Mouse (Mus musculus) stomach, embryonic 14.5 days (tissue): ENCODE measurements around the gene Armc12. TPM values are rescaled to one million over a fixed set of nuclear protein-coding genes. Genes with fewer than 3 reads are reported as not detected.

ENCODE experiments used
- ATAC-seq: fragments of 200-750 bp; cut with Nextera tagmentation; 2 replicates; pipeline ENCODE4 v1.8.0; 2017; ENCODE audit warnings: low read depth, moderate TSS enrichment; ENCODE audit not compliant: insufficient number of reproducible peaks, insufficient read depth, low FRiP score
- H3K27ac ChIP-seq: fragments of 300-500 bp; sonication (generic); 2 replicates; pipeline ENCODE4 v1.5.1; 2014; ENCODE audit warnings: mild to moderate bottlenecking, low read length, moderate library complexity, mixed read lengths
- H3K27me3 ChIP-seq: fragments of 300-500 bp; sonication (generic); 2 replicates; pipeline ENCODE4 v1.6.1; 2014; ENCODE audit warnings: low read length, control low read depth, mixed read lengths; ENCODE audit not compliant: control insufficient read depth, insufficient read depth
- H3K36me3 ChIP-seq: fragments of 300-500 bp; sonication (generic); 2 replicates; pipeline ENCODE4 v1.6.1; 2014; ENCODE audit warnings: mild to moderate bottlenecking, control low read depth, low read length, moderate library complexity, mixed read lengths; ENCODE audit not compliant: control insufficient read depth, insufficient read depth
- H3K4me1 ChIP-seq: fragments of 300-500 bp; sonication (generic); 2 replicates; pipeline ENCODE4 v1.6.1; 2014; ENCODE audit warnings: low read length, control low read depth, mixed read lengths; ENCODE audit not compliant: control insufficient read depth, insufficient read depth
- H3K4me2 ChIP-seq: fragments of 300-500 bp; sonication (generic); replicated peaks from 2 replicates; pipeline ENCODE4 v1.6.1; 2014; ENCODE audit warnings: low read depth, low read length, control low read depth
- H3K4me3 ChIP-seq: fragments of 300-500 bp; sonication (generic); 2 replicates; pipeline ENCODE4 v1.5.1; 2014; ENCODE audit warnings: low read depth, low read length, control low read depth
- H3K9ac ChIP-seq: fragments of 300-500 bp; sonication (generic); replicated peaks from 2 replicates; pipeline ENCODE4 v1.6.1; 2014; ENCODE audit warnings: low read depth, mild to moderate bottlenecking, control low read depth, low read length, moderate library complexity, mixed read lengths
- H3K9me3 ChIP-seq: fragments of 300-500 bp; sonication (generic); 2 replicates; pipeline ENCODE4 v1.6.1; 2016; ENCODE audit warnings: low read depth, low read length, control low read depth; ENCODE audit not compliant: control insufficient read depth
- WGBS: fragments of 180-500 bp; shearing (Covaris S2); extraction: QIAGEN DNeasy Blood & Tissue Kit; methylation state at CpG from one replicate; pipeline ENCODE4 v1.1.7; 2014; 5-methylcytosine and 5-hydroxymethylcytosine counted together
- polyA plus RNA-seq: library from polyadenylated mRNA; unstranded; fragments of >200 nt; fragmentation: Nextera tagmentation; extraction: Ambion mirVana; gene quantifications from 2 replicates; pipeline ENCODE4 v1.2.1, GENCODE M21; 2014

The Armc12 gene
- polyA plus RNA-seq, 1 experiment from 2014 or later, result not detected

DNA sequence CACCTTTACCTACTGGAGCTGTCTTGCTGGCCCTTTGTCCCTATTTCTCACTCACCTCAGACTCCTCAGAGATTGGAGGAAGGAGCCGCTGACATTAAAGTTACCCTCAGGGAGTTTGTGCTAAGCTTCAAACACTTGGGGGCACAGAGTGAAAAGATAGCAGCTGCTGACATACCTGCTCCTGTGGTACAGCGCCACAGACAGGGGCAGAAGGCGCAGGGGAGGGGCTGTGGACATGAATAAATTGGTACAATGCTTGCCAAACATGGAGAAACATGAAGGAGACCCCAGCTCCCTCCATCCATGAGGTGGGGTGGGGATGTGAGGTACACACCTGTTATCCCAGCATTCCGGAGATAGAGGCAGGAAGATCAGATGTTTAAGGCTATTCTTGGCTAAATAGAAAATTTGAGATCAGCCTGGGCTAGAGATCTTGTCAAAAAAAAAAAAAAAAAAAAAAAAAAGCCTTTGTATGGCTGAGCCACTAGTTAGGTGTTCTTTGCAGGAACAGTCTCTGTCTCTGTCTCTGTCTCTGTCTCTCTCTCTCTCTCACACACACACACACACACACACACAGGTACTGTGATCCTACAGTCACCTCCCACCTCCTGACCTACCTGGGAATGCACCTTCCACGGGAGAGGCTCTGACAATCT lies 9.4 kb upstream of the Armc12 start:
- Histone ChIP-seq H3K9me3 (no peaks in the 10 kb centered on the region), H3K27me3 (no peaks in the 10 kb centered on the region), H3K27ac (no peak overlapping the region), H3K4me2 (no peak overlapping the region), H3K4me3 (no peak overlapping the region), H3K4me1 (peaks cover 18% of the 10 kb centered on the region; the same call in 1 of the 2 replicates), H3K9ac (no peak overlapping the region), H3K36me3 (no peaks in the 10 kb centered on the region)
- no peak for ATAC-seq
- 57% methylated on average over 5 of the region's 5 CpGs for WGBS

DNA sequence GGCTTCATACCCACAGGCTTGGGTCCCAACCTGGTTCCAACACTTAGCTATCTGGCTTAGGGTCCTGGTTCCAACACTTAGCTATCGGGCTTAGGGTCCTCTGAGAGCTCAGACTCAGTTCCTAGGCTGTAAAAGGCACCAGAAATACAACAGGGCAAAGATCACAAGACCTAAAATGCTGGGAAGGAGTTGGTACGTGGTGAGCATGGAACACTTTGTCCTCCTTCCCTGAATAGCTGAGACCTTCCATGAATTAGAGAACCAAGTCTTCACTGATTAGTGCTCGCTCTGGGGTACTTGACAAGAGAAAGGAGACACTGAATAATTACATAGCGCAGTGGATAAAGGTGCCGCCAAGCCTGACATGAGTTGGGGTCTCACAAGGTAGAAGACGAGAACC lies 8.7 kb upstream of the Armc12 start:
- Histone ChIP-seq H3K4me3 (0 out of 2 replicates have a peak overlapping the region, but pooled peaks have one; percentile 63), H3K9me3 (no peaks in the 10 kb centered on the region), H3K27me3 (no peaks in the 10 kb centered on the region), H3K4me2 (peak overlapping the region; percentile 91), H3K27ac (no peak overlapping the region), H3K9ac (no peak overlapping the region), H3K36me3 (no peaks in the 10 kb centered on the region), H3K4me1 (peaks cover 17% of the 10 kb centered on the region; the same call in 1 of the 2 replicates)
- ATAC-seq, result no peak
- 44% methylated on average over 6 of the region's 6 CpGs for WGBS

DNA sequence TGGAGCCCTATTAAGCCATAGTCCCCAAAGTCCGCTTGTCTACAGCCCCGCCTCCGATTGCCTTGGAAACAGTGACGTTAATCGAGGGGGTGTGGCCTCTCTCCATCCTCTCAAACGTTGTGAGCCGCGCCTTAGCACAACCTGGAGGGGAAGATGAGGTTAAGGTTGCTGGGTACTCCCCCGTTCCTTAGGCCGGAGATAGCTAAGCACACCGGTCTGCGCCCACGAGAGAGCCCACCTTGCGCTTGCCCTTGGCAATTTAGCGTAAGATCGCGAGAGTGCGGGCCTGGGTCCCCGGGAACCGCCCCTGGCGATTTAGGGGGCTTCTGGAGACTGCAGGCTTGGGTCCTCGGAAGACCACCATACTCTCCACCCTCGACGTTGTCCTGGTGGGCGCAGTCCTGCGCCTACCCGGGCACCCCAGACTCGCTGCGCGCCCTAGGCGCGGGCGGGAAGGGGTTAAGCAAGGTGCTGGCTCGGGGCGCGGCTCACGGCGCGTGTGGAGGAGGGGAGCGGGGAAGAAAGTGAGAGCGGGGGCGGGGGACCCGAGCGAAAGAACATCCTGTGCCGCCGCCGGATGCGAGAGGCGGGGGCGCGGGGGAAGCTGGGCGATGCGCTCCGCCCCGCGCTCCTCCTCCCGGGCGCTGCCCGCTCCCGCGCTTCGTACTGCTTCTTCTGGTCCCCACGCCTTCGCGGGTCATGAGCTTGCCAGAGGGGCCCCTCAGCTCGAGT lies 7.8 kb upstream of the Armc12 start:
- ATAC-seq, result peak; percentile 76
- no peaks in the 10 kb centered on the region for H3K36me3 ChIP-seq
- under 1% methylated on average over 61 of the region's 66 CpGs for WGBS
- H3K27me3 ChIP-seq, result no peaks in the 10 kb centered on the region
- H3K4me2 ChIP-seq, result peak overlapping the region; percentile 91
- H3K9ac ChIP-seq, result peak overlapping the region; percentile 46
- H3K27ac ChIP-seq, result peak overlapping the region; percentile 88
- H3K9me3 ChIP-seq, result no peaks in the 10 kb centered on the region
- H3K4me3 ChIP-seq, result peak overlapping the region; percentile 63
- H3K4me1 ChIP-seq, result peaks cover 22% of the 10 kb centered on the region; the same call in 1 of the 2 replicates

DNA sequence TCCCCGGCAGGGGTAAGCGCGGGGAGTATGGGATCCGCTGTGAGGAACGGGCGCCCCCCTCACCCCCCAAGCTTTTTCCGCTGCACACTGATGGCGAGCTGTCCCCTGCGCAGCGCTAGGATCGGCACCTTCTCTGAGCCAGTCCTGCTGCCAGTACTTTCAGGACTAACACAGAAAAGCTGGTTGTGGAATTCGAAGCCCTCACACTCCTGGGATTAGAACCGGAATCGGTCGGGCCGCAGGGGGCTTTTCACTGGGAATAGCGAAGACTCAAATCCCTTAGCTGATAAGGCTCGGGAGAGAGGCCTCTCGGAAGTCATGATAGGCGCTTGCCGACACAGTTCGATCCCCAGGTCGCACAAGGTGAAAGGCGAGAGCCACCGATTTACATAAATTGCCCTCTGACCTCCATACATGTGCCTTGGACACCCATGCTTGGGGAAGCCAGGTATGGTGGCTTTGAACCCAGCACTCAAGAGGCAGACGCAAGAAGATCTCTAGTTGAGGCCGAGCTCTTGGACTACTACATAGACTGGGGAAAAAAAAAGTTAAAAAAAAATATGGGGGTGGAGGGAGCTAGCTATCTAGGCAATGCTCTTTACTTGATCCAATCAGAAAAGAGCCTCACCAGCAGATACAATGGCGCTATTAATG lies 7.1 kb upstream of the Armc12 start:
- peak overlapping the region; percentile 46 for H3K9ac ChIP-seq
- H3K27ac ChIP-seq, result peak overlapping the region; percentile 88; the same call in 1 of the 2 replicates
- no peak for ATAC-seq
- 10% methylated on average over 28 of the region's 28 CpGs for WGBS
- H3K4me3 ChIP-seq, result peak overlapping the region; percentile 63
- H3K4me1 ChIP-seq, result peaks cover 18% of the 10 kb centered on the region; the same call in 1 of the 2 replicates
- H3K27me3 ChIP-seq, result no peaks in the 10 kb centered on the region
- H3K36me3 ChIP-seq, result no peaks in the 10 kb centered on the region
- H3K4me2 ChIP-seq, result peak overlapping the region; percentile 91
- H3K9me3 ChIP-seq, result no peaks in the 10 kb centered on the region

DNA sequence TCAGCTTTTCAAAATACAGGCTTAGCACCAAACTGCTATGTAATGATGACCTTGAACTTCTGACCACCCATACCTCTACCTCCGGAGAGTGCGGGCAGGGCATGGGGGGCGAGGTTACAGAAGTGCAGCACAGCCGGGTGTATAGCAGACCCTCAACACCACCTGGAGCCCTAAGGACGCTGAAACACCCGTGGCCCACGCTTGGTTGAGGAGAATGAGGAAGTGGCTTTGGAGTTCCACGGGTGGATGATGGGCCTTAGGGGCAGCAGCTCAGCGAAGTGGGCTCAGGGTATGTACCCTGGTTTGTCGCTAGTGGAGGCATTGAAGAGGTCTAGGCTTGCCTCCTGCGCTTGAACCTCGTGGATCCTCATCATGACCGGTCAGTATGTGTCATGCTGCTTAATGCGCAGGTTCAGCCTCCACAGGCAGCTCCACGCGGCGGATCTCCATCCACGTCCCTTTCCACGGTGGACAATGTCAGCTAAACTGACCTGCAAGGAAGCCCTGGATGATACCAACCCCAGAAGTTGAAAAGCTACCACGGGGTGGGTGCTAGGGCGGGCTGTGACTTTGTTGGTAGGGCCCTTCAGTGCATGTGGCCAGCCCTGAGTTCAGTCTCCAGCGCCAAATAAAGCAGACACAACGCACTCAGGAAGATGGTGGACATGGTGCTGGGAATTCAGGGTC lies 6.5 kb upstream of the Armc12 start:
- Histone ChIP-seq H3K9me3 (no peaks in the 10 kb centered on the region), H3K27ac (no peak overlapping the region), H3K27me3 (no peaks in the 10 kb centered on the region), H3K9ac (no peak overlapping the region), H3K4me2 (peak overlapping the region; percentile 91; the same call in 1 of the 2 replicates), H3K36me3 (no peaks in the 10 kb centered on the region), H3K4me1 (peaks cover 13% of the 10 kb centered on the region; the same call in 1 of the 2 replicates), H3K4me3 (no peak overlapping the region)
- ATAC-seq, result no peak
- 79% methylated on average over 23 of the region's 23 CpGs for WGBS

DNA sequence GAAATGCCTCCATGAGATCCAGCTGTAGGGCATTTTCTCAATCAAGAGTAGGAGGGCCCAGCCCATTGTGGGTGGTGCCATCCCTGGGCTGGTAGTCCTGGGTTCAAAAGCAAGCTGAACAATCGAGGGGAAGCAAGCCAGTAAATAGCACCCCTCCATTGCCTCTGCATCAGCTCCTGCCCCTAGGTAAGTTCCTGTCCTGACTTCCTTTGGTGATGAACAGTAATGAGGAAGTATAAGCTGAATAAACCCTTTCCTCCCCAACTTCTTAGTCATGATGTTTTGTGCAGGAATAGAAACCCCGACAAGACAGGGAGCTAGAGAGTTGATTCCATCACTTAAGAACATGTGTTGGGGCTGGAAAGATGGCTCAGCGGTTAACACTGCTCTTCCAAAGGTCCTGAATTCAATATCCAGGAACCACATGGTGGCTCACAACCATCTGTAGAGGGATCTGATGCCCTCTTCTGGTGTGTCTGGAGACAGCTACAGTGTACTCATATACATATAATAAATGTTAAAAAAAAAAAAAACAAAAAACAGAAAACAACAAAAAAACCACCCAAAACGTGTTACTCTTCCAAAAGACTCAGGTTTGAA lies 5.7 kb upstream of the Armc12 start:
- no peak for ATAC-seq
- Histone ChIP-seq H3K4me1 (peaks cover 13% of the 10 kb centered on the region; the same call in 1 of the 2 replicates), H3K27ac (no peak overlapping the region), H3K27me3 (no peaks in the 10 kb centered on the region), H3K4me3 (no peak overlapping the region), H3K36me3 (no peaks in the 10 kb centered on the region), H3K9ac (no peak overlapping the region), H3K9me3 (no peaks in the 10 kb centered on the region), H3K4me2 (no peak overlapping the region)
- WGBS, result 77% methylated on average over 4 of the region's 4 CpGs

DNA sequence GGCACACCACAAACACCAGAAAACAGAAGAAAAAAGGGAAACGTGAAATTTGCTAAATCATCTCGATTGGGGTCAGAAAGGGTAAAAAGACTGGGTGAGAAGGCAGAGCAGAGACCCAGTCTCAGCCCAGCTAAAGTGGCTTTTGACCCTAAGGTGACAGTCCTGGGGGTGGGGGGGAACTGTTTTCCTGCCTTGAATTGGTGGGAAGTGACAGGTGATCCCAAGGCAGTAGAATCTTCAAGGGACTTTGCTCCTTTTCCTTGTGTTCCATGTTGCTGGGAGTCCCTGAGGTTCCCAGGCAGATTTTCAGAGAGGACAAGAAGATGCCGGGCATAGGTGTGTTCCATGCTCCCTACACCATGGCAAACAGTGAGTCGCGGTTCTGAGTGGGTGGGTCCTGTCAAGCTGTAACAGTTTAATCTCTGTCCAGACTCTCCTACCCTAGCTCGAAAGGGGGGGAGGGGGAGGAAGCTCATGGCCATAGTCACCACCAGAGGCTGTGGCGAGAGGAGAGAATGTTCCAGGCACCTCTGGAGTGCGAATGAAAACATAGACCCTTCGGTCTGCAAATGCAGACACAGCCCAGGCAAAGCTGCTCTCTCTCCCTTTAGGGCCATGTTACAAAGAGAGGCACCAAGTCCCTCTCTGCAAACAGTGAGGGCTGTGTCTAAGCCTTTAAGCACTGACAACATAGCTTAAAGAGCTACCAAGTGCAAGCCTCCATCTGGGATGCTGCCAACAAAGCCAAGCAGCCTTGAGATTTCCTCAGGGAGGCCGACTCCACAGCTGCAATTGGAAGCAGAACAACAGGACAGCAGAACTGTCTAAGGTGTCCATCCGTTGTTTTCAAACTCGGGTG lies 3.2 kb upstream of the Armc12 start:
- WGBS, result 32% methylated on average over 12 of the region's 12 CpGs
- Histone ChIP-seq H3K4me1 (peaks cover 7% of the 10 kb centered on the region; the same call in 1 of the 2 replicates), H3K27ac (no peak overlapping the region), H3K4me2 (peak overlapping the region; percentile 19), H3K9me3 (no peaks in the 10 kb centered on the region), H3K9ac (no peak overlapping the region), H3K36me3 (no peaks in the 10 kb centered on the region), H3K4me3 (no peak overlapping the region), H3K27me3 (no peaks in the 10 kb centered on the region)
- ATAC-seq, result no peak
